Mouse (Mus musculus): ENCODE data around the gene Enoph1. TPM values are rescaled to one million over a fixed set of nuclear protein-coding genes. Genes with fewer than 3 reads are reported as not detected.

Gene Enoph1
- polyA plus RNA-seq, 1 experiment from 2014 or later = 42.4 TPM

GRCm38 (mm10) chr5:100043361-100043760, 3.6 kb downstream of the Enoph1 start:
- WGBS = 77% methylated on average over 5 of the region's 5 CpGs

GRCm38 (mm10) chr5:100044030-100044429, 4.2 kb downstream of the Enoph1 start:
- WGBS = 82% methylated on average over 4 of the region's 4 CpGs
- Histone ChIP-seq H3K27me3 (no peaks in the 10 kb centered on the region), H3K4me1 (replicated peaks) (peaks cover 67% of the 10 kb centered on the region), H3K4me3 (no peak overlapping the region), H3K27ac (no peak overlapping the region), H3K9me3 (no peaks in the 10 kb centered on the region), H3K9ac (no peak overlapping the region), H3K36me3 (no peaks in the 10 kb centered on the region), H3K4me2 (no peak overlapping the region)
- ATAC-seq (ENCODE audit: low FRiP score) = no peak

More at GRCm38 (mm10) chr5:100043361-100043760, 3.6 kb downstream of the Enoph1 start:
- no peak overlapping the region for H3K4me2 ChIP-seq
- no peaks in the 10 kb centered on the region for H3K27me3 ChIP-seq
- ATAC-seq (ENCODE audit: low FRiP score) = no peak
- no peaks in the 10 kb centered on the region for H3K36me3 ChIP-seq
- no peak overlapping the region for H3K9ac ChIP-seq
- H3K4me1 ChIP-seq (replicated peaks) = peaks cover 60% of the 10 kb centered on the region
- no peak overlapping the region for H3K4me3 ChIP-seq
- no peak overlapping the region for H3K27ac ChIP-seq
- H3K9me3 ChIP-seq = no peaks in the 10 kb centered on the region

DNA sequence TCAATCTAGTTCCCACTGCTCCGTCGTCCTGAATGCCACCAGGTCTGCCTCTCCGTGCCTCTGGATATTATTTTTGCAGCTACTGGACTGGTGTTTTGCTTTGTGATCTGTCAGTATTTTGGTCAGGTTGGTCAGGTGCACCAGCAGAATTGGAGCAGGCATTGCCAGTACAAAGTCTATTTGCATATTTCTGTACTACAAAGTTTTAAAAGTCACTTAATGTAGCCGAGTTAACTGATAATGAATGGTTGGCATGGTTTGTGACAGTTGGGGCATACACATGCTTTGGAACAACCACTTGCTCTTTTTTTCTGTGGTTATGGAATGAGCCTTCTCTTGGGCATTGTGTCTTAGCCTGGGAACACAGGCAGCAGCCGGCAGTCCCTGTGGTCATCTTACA, 4.8 kb downstream of the Enoph1 start:
- no peaks in the 10 kb centered on the region for H3K27me3 ChIP-seq
- no peak for ATAC-seq (ENCODE audit: low FRiP score)
- H3K9me3 ChIP-seq = no peaks in the 10 kb centered on the region
- no peak overlapping the region for H3K4me2 ChIP-seq
- H3K4me1 ChIP-seq (replicated peaks) = peaks cover 67% of the 10 kb centered on the region
- no peaks in the 10 kb centered on the region for H3K36me3 ChIP-seq
- no peak overlapping the region for H3K4me3 ChIP-seq
- no peak overlapping the region; the same call in 1 of the 2 replicates for H3K27ac ChIP-seq
- no peak overlapping the region for H3K9ac ChIP-seq
- 79% methylated on average over 5 of the region's 5 CpGs for WGBS

DNA sequence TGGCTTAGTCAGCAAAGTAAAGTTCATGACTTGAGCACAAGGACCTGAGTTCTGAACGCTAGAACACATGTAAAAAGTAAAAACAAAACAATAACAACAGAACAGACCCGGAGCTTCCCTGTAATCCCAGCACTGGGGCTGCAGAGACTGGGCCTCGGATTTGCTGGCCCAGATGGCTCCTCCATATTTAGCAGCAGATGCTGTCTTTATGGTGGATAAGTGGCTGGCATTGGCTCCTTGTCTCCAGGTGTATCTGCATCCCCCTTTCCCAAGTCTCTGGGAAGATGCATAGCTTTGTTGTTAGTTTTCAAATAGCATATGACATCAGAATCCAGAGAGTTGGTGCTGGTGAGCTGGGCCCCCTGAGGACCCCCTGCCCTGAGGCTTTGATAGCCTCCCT, 6.3 kb downstream of the Enoph1 start:
- no peaks in the 10 kb centered on the region for H3K27me3 ChIP-seq
- H3K9ac ChIP-seq = no peak overlapping the region
- no peaks in the 10 kb centered on the region for H3K9me3 ChIP-seq
- WGBS = 82% methylated on average over 3 of the region's 3 CpGs
- peaks cover 3% of the 10 kb centered on the region; the same call in 1 of the 2 replicates for H3K36me3 ChIP-seq
- no peak overlapping the region for H3K4me3 ChIP-seq
- H3K4me1 ChIP-seq (replicated peaks) = peaks cover 61% of the 10 kb centered on the region
- H3K27ac ChIP-seq = no peak overlapping the region
- no peak for ATAC-seq (ENCODE audit: low FRiP score)
- H3K4me2 ChIP-seq = no peak overlapping the region

GRCm38 (mm10) chr5:100047143-100047640, 7.4 kb downstream of the Enoph1 start:
- Histone ChIP-seq H3K4me3 (no peak overlapping the region), H3K27me3 (no peaks in the 10 kb centered on the region), H3K36me3 (peaks cover 9% of the 10 kb centered on the region; the same call in 1 of the 2 replicates), H3K4me1 (replicated peaks) (peaks cover 52% of the 10 kb centered on the region), H3K27ac (no peak overlapping the region), H3K9ac (0 out of 2 replicates have a peak overlapping the region, but pooled peaks have one; percentile 6), H3K9me3 (no peaks in the 10 kb centered on the region), H3K4me2 (no peak overlapping the region)
- 0 out of 2 replicates have a peak, but pooled peaks have one; percentile 26 for ATAC-seq (ENCODE audit: low FRiP score)
- 62% methylated on average over 8 of the region's 8 CpGs for WGBS

DNA sequence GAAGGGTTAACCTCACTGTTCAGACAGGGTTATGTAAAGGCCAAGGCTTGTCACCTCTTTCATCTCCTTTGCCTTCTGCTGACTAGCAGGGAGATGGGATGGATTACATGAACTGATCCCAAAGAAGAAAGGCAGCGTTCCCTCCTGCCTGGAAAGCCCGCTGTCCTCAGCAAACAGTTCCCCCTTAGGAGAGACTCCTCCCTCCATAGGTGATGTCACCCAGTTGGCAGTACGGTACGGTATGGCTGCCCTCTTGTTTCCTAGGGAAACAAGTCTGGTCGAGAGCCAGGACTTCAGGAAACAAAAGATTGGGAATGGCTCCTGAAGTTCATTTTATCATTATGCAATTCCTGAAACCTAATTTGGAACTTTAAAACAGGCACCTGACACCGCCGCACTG, 8.1 kb downstream of the Enoph1 start:
- Histone ChIP-seq H3K27ac (no peak overlapping the region), H3K9me3 (no peaks in the 10 kb centered on the region), H3K9ac (no peak overlapping the region), H3K27me3 (no peaks in the 10 kb centered on the region), H3K4me3 (no peak overlapping the region), H3K36me3 (peaks cover 9% of the 10 kb centered on the region; the same call in 1 of the 2 replicates), H3K4me2 (no peak overlapping the region), H3K4me1 (replicated peaks) (peaks cover 48% of the 10 kb centered on the region)
- WGBS = 59% methylated on average over 7 of the region's 7 CpGs
- no peak for ATAC-seq (ENCODE audit: low FRiP score)

DNA sequence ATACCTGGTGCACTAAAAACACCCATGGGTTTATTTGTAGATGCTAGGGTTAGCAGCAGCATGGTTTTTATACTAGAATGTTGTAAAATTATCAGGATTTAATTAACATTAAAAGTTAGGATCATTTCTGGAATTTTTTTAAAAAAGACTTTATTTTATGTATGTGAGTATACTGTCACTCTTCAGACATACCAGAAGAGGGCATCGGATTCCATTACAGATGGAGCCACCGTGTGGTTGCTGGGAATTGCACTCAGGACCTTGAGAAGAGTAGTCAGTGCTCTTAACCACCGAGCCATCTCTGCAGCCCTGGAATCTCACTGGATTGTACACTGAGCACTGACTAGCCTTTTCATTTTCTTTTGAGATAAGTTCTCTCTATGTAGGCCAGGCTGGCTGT, 10.1 kb downstream of the Enoph1 start:
- Histone ChIP-seq H3K4me1 (replicated peaks) (peaks cover 41% of the 10 kb centered on the region), H3K4me3 (no peak overlapping the region), H3K27ac (no peak overlapping the region), H3K4me2 (no peak overlapping the region), H3K27me3 (no peaks in the 10 kb centered on the region), H3K9me3 (no peaks in the 10 kb centered on the region), H3K36me3 (peaks cover 9% of the 10 kb centered on the region; the same call in 1 of the 2 replicates), H3K9ac (no peak overlapping the region)
- no peak for ATAC-seq (ENCODE audit: low FRiP score)
- 90% methylated on average over 3 of the region's 3 CpGs for WGBS

DNA sequence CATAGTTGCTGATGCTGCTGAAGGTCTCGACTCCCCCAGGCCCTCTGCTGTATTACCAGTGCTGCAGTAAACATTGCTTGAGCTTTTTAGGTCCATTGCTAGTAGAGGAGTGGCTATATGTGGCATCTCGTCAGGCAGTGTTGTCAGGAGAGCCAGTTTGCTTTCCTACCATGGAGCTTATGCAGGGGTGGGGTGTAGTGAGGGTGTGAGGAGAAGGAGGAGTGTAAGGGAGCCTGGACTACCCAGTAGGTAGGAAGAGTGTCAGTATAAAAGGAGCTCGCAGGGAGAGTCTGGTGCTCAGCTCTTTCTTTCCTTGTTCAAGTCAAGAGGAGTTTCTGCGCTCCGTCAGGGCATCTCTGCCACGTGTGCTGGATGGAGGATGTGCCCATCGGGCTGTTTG, 12.9 kb downstream of the Enoph1 start:
- ATAC-seq (ENCODE audit: low FRiP score) = no peak
- no peak overlapping the region for H3K9ac ChIP-seq
- WGBS = 91% methylated on average over 7 of the region's 7 CpGs
- no peaks in the 10 kb centered on the region for H3K27me3 ChIP-seq
- H3K27ac ChIP-seq = no peak overlapping the region
- H3K36me3 ChIP-seq = peaks cover 9% of the 10 kb centered on the region; the same call in 1 of the 2 replicates
- H3K4me1 ChIP-seq (replicated peaks) = peaks cover 36% of the 10 kb centered on the region
- H3K4me3 ChIP-seq = no peak overlapping the region
- no peaks in the 10 kb centered on the region for H3K9me3 ChIP-seq
- H3K4me2 ChIP-seq = no peak overlapping the region

GRCm38 (mm10) chr5:100054807-100055547, 15.2 kb downstream of the Enoph1 start:
- no peak for ATAC-seq (ENCODE audit: low FRiP score)
- H3K9ac ChIP-seq = 0 out of 2 replicates have a peak overlapping the region, but pooled peaks have one; percentile 6
- 83% methylated on average over 11 of the region's 11 CpGs for WGBS

DNA sequence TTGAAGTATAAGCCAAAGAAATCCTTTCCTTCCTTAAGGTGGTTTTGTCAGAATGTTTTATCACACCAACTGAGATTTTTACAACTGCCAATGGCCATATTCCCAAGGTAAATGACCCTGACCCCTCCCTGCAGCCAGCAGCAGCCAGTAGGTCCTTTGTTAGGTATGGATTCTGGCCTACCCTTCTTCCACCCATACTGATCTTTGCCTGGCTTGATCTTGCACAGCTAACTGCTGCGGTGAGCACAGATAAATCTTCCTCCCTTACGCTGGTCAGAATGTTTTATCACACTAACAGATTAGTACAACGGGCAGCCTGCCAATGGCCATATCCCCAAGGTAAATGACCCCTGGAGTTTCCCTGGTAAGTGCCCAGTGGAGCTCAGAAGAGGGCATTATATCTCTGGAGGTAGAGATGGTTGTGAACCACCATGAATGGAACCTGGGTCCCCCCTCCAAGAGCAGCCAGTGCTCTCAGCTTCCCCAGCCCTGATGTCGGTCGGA, 16.1 kb downstream of the Enoph1 start:
- peaks cover 23% of the 10 kb centered on the region for H3K36me3 ChIP-seq
- H3K9ac ChIP-seq = no peak overlapping the region
- peaks cover 40% of the 10 kb centered on the region for H3K4me1 ChIP-seq (replicated peaks)
- no peak overlapping the region for H3K4me2 ChIP-seq
- WGBS = 82% methylated on average over 5 of the region's 5 CpGs
- H3K4me3 ChIP-seq = no peak overlapping the region
- no peaks in the 10 kb centered on the region for H3K9me3 ChIP-seq
- no peak overlapping the region for H3K27ac ChIP-seq
- no peaks in the 10 kb centered on the region for H3K27me3 ChIP-seq
- ATAC-seq (ENCODE audit: low FRiP score) = no peak

More at GRCm38 (mm10) chr5:100054807-100055547, 15.2 kb downstream of the Enoph1 start:
- Histone ChIP-seq H3K9me3 (no peaks in the 10 kb centered on the region), H3K27ac (no peak overlapping the region), H3K4me1 (replicated peaks) (peaks cover 40% of the 10 kb centered on the region), H3K36me3 (peaks cover 16% of the 10 kb centered on the region), H3K27me3 (no peaks in the 10 kb centered on the region), H3K4me3 (no peak overlapping the region), H3K4me2 (no peak overlapping the region)

DNA sequence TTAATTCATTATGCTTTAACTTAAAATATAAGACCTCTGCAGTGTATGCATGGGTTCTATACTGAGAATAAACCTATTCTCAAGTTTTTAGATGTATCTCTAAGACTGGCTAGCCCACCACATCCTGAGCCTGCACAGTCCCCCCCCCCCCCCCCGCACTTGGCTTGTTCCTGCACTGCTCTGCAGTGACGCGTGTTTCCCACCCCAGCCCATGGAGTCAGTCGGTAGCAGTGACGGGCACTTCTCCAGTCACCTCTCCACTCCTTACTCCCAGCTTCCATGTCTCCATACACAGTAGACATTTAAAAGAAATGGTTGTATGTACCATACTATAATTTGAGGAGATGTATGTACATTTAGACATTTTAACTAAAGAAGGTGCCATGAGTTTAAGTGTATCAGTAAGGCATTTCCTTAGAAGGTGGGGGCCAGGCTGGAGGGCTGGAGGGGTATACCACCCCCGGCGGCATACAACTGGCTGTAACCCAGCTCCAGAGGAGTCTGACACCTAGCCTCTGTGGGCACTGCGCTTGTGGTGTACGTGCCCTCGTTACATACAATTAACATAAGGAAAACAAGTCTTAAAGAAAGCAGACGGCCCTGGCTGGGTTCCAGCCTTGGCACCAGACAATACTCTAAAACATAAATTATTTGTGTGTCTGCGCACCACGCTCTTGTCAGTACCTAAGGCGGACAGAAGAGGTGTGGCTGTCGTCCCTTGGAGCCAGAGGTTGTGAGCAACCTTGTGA, 17.9 kb downstream of the Enoph1 start:
- peak; percentile 43; the same call in 1 of the 2 replicates for ATAC-seq (ENCODE audit: low FRiP score)
- Histone ChIP-seq H3K4me1 (replicated peaks) (peaks cover 40% of the 10 kb centered on the region), H3K4me3 (no peak overlapping the region), H3K4me2 (no peak overlapping the region), H3K27me3 (no peaks in the 10 kb centered on the region), H3K36me3 (peaks cover 34% of the 10 kb centered on the region), H3K9ac (no peak overlapping the region), H3K27ac (no peak overlapping the region), H3K9me3 (no peaks in the 10 kb centered on the region)
- 68% methylated on average over 14 of the region's 15 CpGs for WGBS

- no peaks in the 10 kb centered on the region for H3K9me3 ChIP-seq
- peaks cover 40% of the 10 kb centered on the region for H3K4me1 ChIP-seq (replicated peaks)
- H3K4me3 ChIP-seq = no peak overlapping the region
- no peaks in the 10 kb centered on the region for H3K27me3 ChIP-seq
- H3K4me2 ChIP-seq = no peak overlapping the region
- peaks cover 42% of the 10 kb centered on the region for H3K36me3 ChIP-seq
- WGBS = 39% methylated on average over 6 of the region's 6 CpGs
- H3K27ac ChIP-seq = peak overlapping the region; percentile 62; the same call in 1 of the 2 replicates
- no peak overlapping the region for H3K9ac ChIP-seq
- no peak for ATAC-seq (ENCODE audit: low FRiP score)
These were observed 18.9 kb downstream of the Enoph1 start for GRCm38 (mm10) chr5:100058729-100059128.
